Mouse (Mus musculus) liver, postnatal 0 days (tissue): ENCODE data around the gene Slc1a4.

Source experiments
- CTCF ChIP-seq: sonication (generic); IDR thresholded peaks from 2 replicates; pipeline ENCODE4 v1.5.1; 2016; ENCODE audit warnings: antibody characterized with exemption, low read depth
- EP300 ChIP-seq: IDR thresholded peaks from 2 replicates; pipeline ENCODE4 v1.6.1; 2016; ENCODE audit warnings: antibody characterized with exemption, low read depth, mild to moderate bottlenecking

DNA sequence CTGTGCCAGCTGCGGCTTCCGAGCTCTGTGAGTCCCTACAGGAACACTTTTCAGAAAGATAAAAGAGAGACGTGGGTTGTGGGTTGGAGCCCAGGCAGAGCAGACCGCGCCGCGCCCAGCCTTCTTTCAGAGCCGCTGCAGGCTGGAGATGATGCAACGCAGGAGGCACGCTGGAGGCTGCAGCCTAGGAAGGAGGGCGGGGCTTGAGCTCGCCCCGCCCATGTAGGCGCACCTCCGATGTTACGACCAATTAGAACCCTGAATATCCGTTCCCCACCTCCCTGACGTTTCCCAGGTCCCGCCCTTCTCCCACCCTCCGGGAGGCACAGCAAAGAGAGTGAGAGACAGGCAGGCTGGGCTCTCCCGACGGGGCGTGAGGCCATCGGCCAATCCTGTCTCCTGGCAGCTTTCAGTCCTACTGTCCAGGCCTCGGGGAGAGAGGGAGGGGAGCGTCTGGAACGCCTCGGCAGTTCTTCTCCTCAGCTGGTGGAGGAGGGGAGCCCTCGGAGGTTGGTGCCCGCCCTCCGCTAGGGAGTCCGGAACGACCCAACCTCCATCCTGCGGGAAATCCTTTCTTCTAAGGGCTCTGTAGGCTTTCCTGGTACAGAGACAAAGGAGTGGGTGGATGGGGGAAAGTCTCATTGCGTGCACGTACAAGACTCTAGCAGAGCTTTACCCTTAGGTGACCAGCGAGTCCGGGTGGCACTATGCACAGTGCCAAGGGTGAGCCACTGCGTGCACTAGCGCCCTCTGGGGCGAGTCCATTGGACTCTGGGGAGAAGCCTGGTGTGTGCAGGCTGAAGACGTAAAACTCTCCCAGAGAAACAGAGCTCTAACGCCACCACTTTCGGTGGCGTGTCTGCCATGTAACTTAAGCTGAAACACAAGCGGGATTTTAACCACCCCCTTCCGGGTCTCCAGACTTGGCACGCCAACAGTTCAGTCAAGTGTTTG lies at the start of gene Slc1a4:
- TF ChIP-seq CTCF (peak; percentile 94), EP300 (peak; percentile 57)
